Mouse (Mus musculus) gastrocnemius, adult 2 months (tissue): ENCODE results near the gene Zbtb45. TPM values are rescaled to one million over a fixed set of nuclear protein-coding genes. Genes with fewer than 3 reads are reported as not detected.

ENCODE experiments used
- DNase-seq: peaks from one replicate; pipeline ENCODE4 v3.0.0; 2022
- H3K27ac ChIP-seq: fragments of 200-600 bp; 2 replicates; pipeline ENCODE4 v1.8.1; 2022; ENCODE audit warnings: mild to moderate bottlenecking
- H3K4me3 ChIP-seq: fragments of 200-600 bp; 2 replicates; pipeline ENCODE4 v1.8.1; 2022; ENCODE audit warnings: mild to moderate bottlenecking, moderate library complexity
- CTCF ChIP-seq: fragments of 200-600 bp; IDR thresholded peaks from 2 replicates; pipeline ENCODE4 v1.8.1; 2022; ENCODE audit warnings: antibody characterized with exemption, mild to moderate bottlenecking, moderate library complexity
- intact Hi-C: fragments of 180-260 bp; cut with DNase I; formaldehyde crosslinking; loops from one replicate; pipeline ENCODE4 v1.15.1; 2025
- total RNA-seq, 2 experiments: library from RNA; stranded (reverse); gene quantifications; 2 replicates each; pipeline ENCODE4 v1.2.3; 2021

Gene Zbtb45
- total RNA-seq, 2 experiments from 2014 or later = 3.3 to 4.4 TPM

DNA sequence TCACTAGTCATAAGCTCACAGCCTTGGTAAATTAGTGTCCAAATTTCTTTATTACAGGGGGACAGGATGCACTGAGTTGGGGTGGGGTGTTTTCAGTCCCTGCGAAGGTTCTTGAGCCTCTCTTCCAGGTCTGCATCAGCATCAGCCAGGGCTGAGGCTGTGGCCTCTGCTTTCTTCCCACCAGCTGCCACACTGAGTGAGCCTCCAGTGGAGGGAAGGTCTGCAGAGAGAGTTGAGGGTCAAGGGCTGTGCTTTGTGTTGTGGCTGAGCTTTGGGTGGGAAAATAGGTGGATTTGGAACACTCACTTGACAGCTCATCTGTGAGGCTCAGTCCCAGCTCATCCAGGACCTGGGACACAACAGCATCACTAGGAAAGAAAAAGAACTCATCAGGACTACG lies 22.1 kb upstream of the Zbtb45 start:
- H3K27ac ChIP-seq = no peak overlapping the region
- no peak overlapping the region for H3K4me3 ChIP-seq
- DNase-seq = no peak
- no peak for TF ChIP-seq CTCF
- intact Hi-C loops = no loop called here

- peak; percentile 49 for TF ChIP-seq CTCF
- H3K4me3 ChIP-seq = no peak overlapping the region
- intact Hi-C loops = no loop called here
- DNase-seq = no peak
- no peak overlapping the region for H3K27ac ChIP-seq
Observed at GRCm38 (mm10) chr7:13031069-13031468, 21.2 kb upstream of the Zbtb45 start.

DNA sequence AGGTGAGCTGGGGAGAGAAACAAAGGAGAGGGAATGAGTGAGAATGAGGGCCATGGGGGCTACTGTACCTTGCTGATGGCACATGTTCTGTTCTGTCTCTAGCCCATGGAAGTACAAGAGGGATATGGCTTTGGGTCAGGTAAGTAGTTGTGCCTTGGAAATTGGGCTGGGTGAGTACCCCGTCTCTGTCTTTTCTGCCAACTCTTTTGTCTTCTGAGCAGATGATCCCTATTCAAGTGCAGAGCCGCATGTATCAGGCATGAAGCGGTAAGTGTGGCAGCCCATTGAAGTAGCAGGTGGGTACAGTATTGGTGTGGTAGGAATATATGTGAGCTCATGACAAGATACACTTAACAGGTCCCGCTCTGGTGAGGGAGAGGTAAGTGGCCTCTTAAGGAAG lies 19.2 kb upstream of the Zbtb45 start:
- TF ChIP-seq CTCF = no peak
- intact Hi-C loops = no loop called here
- DNase-seq = no peak

DNA sequence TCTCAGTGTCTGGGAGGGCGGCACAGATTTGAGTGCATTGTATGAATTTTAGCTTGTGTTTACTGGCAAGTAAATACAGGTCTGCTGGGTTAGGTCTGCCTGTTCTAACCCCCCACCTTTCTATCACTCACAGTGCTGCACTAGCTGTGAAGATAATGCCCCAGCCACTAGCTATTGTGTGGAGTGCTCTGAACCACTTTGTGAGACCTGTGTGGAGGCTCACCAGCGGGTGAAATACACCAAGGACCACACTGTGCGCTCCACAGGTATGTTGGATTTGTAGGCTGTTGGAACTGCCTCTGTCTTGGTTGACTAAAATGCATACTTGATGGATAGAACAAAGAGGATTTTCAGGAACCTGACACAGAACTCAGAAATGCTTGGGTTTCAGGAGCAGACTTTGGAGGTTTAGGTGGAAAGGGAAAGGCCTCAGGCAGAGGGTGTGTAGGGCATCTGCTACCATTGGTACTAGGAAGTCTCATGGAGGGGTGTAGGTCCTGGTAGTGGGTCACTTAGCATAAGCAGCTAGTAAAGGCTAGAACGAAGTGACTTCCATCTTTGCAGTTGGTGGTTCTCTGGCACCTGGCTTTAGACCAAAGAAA lies 15.8 kb upstream of the Zbtb45 start:
- H3K27ac ChIP-seq = peak overlapping the region; percentile 99
- H3K4me3 ChIP-seq = peak overlapping the region; percentile 97
- no peak for DNase-seq
- intact Hi-C loops = no loop called here
- TF ChIP-seq CTCF = no peak

More for the DNA sequence above, 19.2 kb upstream of the Zbtb45 start:
- H3K27ac ChIP-seq = no peak overlapping the region
- no peak overlapping the region for H3K4me3 ChIP-seq

DNA sequence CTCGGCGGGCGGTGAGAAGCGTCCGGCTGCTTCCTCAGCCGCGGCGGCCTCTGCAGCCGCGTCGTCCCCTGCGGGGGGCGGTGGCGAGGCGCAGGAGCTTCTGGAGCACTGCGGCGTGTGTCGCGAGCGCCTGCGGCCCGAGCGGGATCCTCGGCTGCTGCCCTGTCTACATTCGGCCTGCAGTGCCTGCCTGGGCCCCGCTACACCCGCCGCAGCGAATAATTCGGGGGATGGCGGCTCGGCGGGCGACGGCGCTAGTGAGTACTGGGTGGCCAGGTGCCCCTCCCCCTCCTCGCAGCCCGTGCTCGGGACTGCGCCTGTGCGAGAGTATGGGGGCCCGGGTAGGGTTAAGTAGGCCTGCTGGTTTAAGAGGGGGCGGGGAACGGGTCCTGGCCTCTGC lies 15.0 kb upstream of the Zbtb45 start:
- peak overlapping the region; percentile 99 for H3K27ac ChIP-seq
- intact Hi-C loops = loop anchor here (5.0 kb wide), 1 partner anchor 48 kb away; the partner anchor contains the start of gene Zfp446
- TF ChIP-seq CTCF = peak; percentile 34
- peak; percentile 80 for DNase-seq
- H3K4me3 ChIP-seq = peak overlapping the region; percentile 97

DNA sequence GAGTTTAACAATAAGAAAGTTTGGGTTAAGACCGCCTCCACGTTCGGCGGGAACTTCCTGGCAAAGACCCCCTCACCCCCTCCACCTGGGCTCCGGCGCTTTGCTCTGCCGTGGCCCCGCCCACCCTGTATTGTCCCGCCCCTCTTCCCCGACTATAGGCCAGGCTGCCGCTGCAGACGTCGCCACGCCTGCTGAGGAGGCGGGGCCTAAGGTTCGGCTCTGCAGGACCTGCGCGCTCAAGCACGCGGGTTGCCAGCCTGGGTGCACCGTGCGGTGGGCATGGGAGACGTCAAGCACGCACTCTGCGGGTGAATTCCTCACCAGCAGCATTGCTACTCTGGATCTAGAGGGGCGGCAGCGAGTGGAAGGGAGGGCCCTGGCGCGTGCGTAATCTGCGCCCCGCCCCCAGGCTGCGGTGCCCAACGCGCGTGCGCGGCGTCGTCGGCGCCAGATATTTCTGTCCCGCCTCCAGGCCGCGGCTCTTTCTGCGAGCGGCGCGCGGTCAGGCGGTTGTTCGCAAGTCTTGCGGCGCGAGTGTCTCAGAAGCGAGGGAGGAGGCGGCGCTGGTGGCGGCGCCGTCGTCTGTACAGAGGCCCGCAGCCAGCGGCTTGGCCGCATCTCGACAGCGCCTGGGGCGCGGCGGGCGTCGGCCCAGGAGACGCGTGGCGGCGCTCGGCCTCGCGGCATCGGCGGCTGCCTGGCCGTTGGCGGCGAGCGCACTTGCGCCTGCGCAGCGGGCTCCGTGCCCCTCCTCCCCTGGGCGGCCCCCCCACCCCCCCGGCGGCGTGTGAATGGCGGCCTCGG lies 14.3 kb upstream of the Zbtb45 start:
- peak overlapping the region; percentile 97 for H3K4me3 ChIP-seq
- peak; percentile 94 for DNase-seq
- intact Hi-C loops = loop anchor here (5.0 kb wide), 1 partner anchor 47 kb away; the partner anchor contains the start of gene Zfp446
- H3K27ac ChIP-seq = peak overlapping the region; percentile 99
- no peak for TF ChIP-seq CTCF

DNA sequence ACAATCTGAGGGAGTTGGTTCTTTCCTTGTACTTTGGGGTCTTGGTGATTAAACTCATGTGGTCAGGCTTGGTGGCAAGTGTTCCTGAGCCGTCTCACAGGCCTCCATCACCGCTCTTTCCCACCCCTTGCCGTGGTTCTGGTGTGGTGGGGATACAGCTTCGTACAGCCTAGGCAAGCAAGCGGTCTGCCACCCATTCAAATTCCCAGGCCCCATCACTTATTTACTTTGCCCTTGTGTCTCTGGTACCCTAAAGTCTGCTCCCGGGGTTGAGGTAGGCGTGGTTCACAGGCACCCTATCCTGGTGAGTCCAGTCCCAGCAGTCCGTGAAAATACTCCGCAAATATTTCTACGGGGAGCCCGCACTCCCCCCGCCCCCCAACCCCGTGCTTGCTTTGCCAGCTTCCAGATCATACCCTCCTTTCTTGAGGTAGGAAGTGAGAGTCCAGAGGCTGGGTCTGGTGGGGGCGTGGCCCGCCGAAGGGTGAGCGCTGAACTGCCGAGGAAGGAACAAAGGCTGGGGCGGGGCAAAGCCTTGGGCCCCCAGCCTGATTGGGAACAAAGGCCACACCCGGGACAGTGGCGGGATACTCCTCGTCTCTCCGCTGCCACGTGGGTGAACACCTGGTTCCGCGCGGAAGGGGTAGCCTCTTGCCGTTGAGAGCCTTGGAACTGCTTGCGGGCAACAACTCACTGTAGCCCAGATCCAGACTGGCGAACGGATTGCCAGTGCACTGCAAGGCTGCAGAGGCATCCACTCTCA lies 13.1 kb upstream of the Zbtb45 start:
- peak; percentile 68 for DNase-seq
- intact Hi-C loops = loop anchor here (5.0 kb wide), 1 partner anchor 46 kb away; the partner anchor contains the start of gene Zfp446
- no peak for TF ChIP-seq CTCF
- peak overlapping the region; percentile 99 for H3K27ac ChIP-seq
- peak overlapping the region; percentile 97 for H3K4me3 ChIP-seq

- Histone ChIP-seq H3K27ac (no peak overlapping the region), H3K4me3 (no peak overlapping the region)
- no peak for TF ChIP-seq CTCF
- intact Hi-C loops = no loop called here
- DNase-seq = no peak
Observed at GRCm38 (mm10) chr7:13015217-13015616, 5.4 kb upstream of the Zbtb45 start.

DNA sequence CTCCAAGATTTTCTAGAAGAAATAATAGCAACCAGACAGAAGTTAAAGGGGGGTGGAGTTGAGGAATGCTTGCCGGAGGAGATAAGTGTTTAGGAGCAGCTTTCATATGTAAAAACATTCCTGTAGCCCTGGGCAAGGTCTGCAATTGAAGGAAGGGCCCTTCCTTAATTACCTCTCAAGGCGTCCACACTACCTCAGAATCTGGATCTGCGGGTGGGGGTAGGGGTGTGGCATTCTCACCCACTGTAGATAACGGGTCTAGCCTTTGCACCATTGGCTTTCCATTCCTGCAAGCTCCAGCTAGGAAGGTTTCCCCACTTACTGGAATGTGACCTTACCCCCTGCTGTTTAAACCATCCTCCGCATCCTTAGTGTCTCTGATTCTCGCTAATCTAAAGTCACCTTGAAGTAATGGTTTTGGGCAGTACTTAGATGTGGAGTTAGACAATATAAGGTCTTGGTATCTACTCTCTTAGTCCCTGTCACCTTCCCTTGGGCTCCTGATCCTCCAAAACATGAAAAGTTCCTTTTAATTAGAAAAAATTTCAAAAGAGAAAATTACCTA lies 4.5 kb upstream of the Zbtb45 start:
- Histone ChIP-seq H3K4me3 (no peak overlapping the region), H3K27ac (no peak overlapping the region)
- intact Hi-C loops = no loop called here
- no peak for TF ChIP-seq CTCF
- no peak for DNase-seq

DNA sequence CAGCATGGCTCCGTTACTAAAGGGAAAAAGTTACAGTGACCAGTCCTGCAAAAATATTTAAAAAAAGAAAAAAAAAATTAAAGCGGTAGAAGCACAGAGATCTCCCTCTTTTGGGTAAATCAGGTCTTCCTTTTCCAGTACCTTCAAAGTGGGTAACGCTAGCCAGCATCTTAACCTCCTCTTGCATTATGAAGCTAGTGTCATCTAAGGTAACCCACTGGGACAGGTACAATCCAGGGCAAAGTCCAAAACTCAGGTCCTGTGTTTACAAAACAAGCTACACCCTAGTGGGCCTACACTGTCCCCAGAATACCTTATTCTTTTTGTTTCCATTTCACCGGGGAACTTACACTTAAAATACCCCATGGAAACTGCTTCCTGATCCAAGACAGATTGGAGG lies 3.8 kb upstream of the Zbtb45 start:
- intact Hi-C loops = no loop called here
- Histone ChIP-seq H3K27ac (no peak overlapping the region), H3K4me3 (no peak overlapping the region)
- no peak for TF ChIP-seq CTCF
- DNase-seq = no peak

DNA sequence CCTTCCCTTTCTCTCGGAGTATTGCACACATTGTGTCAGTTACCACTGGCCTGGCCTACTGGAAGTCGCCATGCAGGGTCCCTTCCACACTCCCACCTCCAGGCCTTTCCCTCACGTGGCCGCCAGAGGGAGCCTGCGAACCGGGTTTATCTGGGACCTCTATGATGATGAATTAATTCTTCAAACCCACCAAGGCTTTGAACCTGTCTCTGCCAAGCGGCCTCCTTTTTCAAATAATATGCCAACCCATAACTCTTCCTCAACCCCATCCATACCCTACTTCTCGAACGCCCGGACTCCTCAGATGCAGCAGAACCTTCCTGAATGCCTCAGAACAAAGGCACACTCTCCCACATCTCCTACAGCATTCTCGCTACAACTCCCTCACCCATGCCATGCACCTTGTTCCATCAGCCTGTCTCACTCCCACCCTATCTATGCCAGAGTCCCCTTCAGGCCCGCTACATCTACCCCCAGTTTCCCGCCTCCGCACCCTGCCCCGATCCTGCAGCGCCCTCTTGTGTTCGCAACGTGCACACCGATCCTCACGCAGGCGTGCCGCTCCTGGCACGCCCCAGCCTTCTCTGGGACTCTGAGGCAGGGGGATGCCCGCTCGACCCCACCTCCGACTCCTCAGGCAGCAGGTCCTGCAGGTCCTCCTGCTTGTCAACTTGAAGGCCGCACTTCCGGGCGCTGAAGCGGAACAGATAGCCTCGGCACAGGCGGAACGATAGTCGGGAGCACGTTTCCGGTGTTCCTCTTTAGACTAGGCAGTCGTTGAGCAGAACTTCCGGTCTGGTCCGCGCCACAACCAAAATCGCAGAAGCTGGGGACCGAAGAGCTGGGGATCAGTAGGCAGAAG lies 460 bp downstream of the Zbtb45 start:
- H3K4me3 ChIP-seq = peak overlapping the region; percentile 80
- peak overlapping the region; percentile 97 for H3K27ac ChIP-seq
- DNase-seq = peak; percentile 93
- intact Hi-C loops = loop anchor here (1.0 kb wide), 2 partner anchors 37 to 99 kb away; no protein-coding TSS in a partner anchor
- TF ChIP-seq CTCF = peak; percentile 74
